Mouse (Mus musculus) retina, postnatal 1 day (tissue): Measurements from ENCODE around the gene Ip6k1.

Experiments
- DNase-seq: peaks from one replicate; pipeline ENCODE4 v3.0.0-alpha.2; 2012

The Ip6k1 gene

GRCm38 (mm10) chr9:108035331-108036156, 33.2 kb downstream of the Ip6k1 start:
- DNase-seq: no peak

- no peak for DNase-seq
Observed at GRCm38 (mm10) chr9:108044751-108045492, 42.6 kb downstream of the Ip6k1 start.

GRCm38 (mm10) chr9:108046582-108046981, 44.3 kb downstream of the Ip6k1 start:
- DNase-seq: no peak

- DNase-seq: no peak
Observed at GRCm38 (mm10) chr9:108047601-108048565, 45.6 kb downstream of the Ip6k1 start.

- no peak for DNase-seq
Observed at GRCm38 (mm10) chr9:108048566-108048955, 46.3 kb downstream of the Ip6k1 start.

GRCm38 (mm10) chr9:108049016-108049455, 46.7 kb downstream of the Ip6k1 start, which contains the start of gene Gmppb:
TSS of gene Gmppb (plus strand) at chr9:108049242.
- peak; percentile 96 for DNase-seq

- DNase-seq: no peak
Observed at GRCm38 (mm10) chr9:108049561-108050251, 47.4 kb downstream of the Ip6k1 start.

- no peak for DNase-seq
Observed at GRCm38 (mm10) chr9:108051184-108051930, 49.1 kb downstream of the Ip6k1 start.

- no peak for DNase-seq
Observed at GRCm38 (mm10) chr9:108051931-108052220, 49.6 kb downstream of the Ip6k1 start.

- no peak for DNase-seq
Observed at GRCm38 (mm10) chr9:108052411-108052810, 50.1 kb downstream of the Ip6k1 start.

GRCm38 (mm10) chr9:108052885-108053664, 50.8 kb downstream of the Ip6k1 start, which contains the start of gene Amigo3:
TSS of gene Amigo3 (plus strand) at chr9:108053159.
- DNase-seq: peak; percentile 97

GRCm38 (mm10) chr9:108053665-108054225, 51.4 kb downstream of the Ip6k1 start:
- no peak for DNase-seq

GRCm38 (mm10) chr9:108054331-108055040, 52.2 kb downstream of the Ip6k1 start:
- no peak for DNase-seq

GRCm38 (mm10) chr9:108055061-108055460, 52.8 kb downstream of the Ip6k1 start:
- no peak for DNase-seq

- DNase-seq: no peak
Observed at GRCm38 (mm10) chr9:108055661-108056237, 53.4 kb downstream of the Ip6k1 start.

GRCm38 (mm10) chr9:108056361-108057261, 54.3 kb downstream of the Ip6k1 start:
- no peak for DNase-seq

GRCm38 (mm10) chr9:108057262-108057562, 54.9 kb downstream of the Ip6k1 start:
- no peak for DNase-seq

- no peak for DNase-seq
Observed at GRCm38 (mm10) chr9:108058291-108058690, 56.0 kb downstream of the Ip6k1 start.
